Mouse (Mus musculus): Measurements from ENCODE around the gene Pemt. TPM values are rescaled to one million over a fixed set of nuclear protein-coding genes. Genes with fewer than 3 reads are reported as not detected.

The Pemt gene
- total RNA-seq, 1 experiment: 17.5 TPM

- no peak overlapping the region for H3K4me3 ChIP-seq (ENCODE audit: insufficient read depth in 1 of 2, low read depth in 1 of 2, low read length in 2 of 2, poor library complexity in 1 of 2, severe bottlenecking in 1 of 2)
- H3K4me1 ChIP-seq (ENCODE audit: control insufficient read depth in 2 of 2, insufficient read depth in 2 of 2, low read length in 2 of 2, poor library complexity in 1 of 2): no peaks in the 10 kb centered on the region
- in situ Hi-C loops (cut with MboI; ENCODE audit: low sequenced_read_pairs in 2 of 2, unreplicated experiment in 2 of 2): no loop called here
- H3K27ac ChIP-seq (ENCODE audit: insufficient read depth, low read depth, low read length, poor library complexity, severe bottlenecking): no peak overlapping the region
- H3K9me3 ChIP-seq (ENCODE audit: control insufficient read depth, insufficient read depth, low read depth, low read length): no peaks in the 10 kb centered on the region
- no peak for DNase-seq (ENCODE audit: low read depth, low spot score)
- no peaks in the 10 kb centered on the region for H3K36me3 ChIP-seq (ENCODE audit: control insufficient read depth, insufficient read depth, low read length, poor library complexity, severe bottlenecking)
- no peak for TF ChIP-seq ZNF384 (IDR thresholded peaks at IDR 0.05; ENCODE audit: low read depth, low read length)
- TF ChIP-seq CHD2 (IDR thresholded peaks at IDR 0.05; ENCODE audit: low read depth, low read length): no peak
- TF ChIP-seq MAFK (IDR thresholded peaks at IDR 0.05; ENCODE audit: insufficient read depth, low read depth, low read length): no peak
- TF ChIP-seq ZC3H11A (IDR thresholded peaks at IDR 0.05; ENCODE audit: borderline replicate concordance, low read depth, low read length): no peak
- TF ChIP-seq HCFC1 (IDR thresholded peaks at IDR 0.05; ENCODE audit: borderline replicate concordance, insufficient read depth, low read length): no peak
- no peak overlapping the region for H3K9ac ChIP-seq (ENCODE audit: insufficient read depth, low read depth, low read length, poor library complexity, severe bottlenecking)
Measured at GRCm38 (mm10) chr11:59939821-59940220, 106.5 kb downstream of the Pemt start.

DNA sequence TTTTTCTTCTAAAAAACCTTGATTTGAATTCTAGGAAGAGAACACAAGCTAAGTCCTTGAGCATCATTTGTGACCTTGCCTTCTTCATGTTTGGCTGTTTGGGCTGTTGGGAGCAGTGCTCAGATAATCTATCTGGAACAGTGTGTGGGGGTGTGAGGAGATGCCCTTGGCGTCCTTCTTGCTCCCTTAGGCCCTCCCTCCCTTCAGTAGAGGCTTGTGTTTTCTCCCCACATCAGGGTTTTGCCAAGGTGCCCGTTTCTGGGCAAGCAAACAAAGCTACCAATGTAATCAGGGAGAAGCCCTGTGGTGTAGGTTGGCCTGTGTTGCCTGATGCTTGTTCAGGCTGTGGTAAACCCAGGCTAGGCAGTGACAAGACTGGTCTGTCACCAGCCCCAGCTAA, 108.7 kb downstream of the Pemt start:
- no peaks in the 10 kb centered on the region for H3K36me3 ChIP-seq (ENCODE audit: control insufficient read depth, insufficient read depth, low read length, poor library complexity, severe bottlenecking)
- no peaks in the 10 kb centered on the region for H3K9me3 ChIP-seq (ENCODE audit: control insufficient read depth, insufficient read depth, low read depth, low read length)
- in situ Hi-C loops (cut with MboI; ENCODE audit: low sequenced_read_pairs in 2 of 2, unreplicated experiment in 2 of 2): no loop called here
- no peak overlapping the region for H3K9ac ChIP-seq (ENCODE audit: insufficient read depth, low read depth, low read length, poor library complexity, severe bottlenecking)
- no peak overlapping the region for H3K4me3 ChIP-seq (ENCODE audit: insufficient read depth in 1 of 2, low read depth in 1 of 2, low read length in 2 of 2, poor library complexity in 1 of 2, severe bottlenecking in 1 of 2)
- no peak overlapping the region for H3K27ac ChIP-seq (ENCODE audit: insufficient read depth, low read depth, low read length, poor library complexity, severe bottlenecking)
- no peaks in the 10 kb centered on the region; a peak in 1 of 4 replicates for H3K4me1 ChIP-seq (ENCODE audit: control insufficient read depth in 2 of 2, insufficient read depth in 2 of 2, low read length in 2 of 2, poor library complexity in 1 of 2)
- TF ChIP-seq CHD2 (IDR thresholded peaks at IDR 0.05; ENCODE audit: low read depth, low read length): no peak
- no peak for DNase-seq (ENCODE audit: low read depth, low spot score)

GRCm38 (mm10) chr11:59937023-59937422, 109.3 kb downstream of the Pemt start:
- Histone ChIP-seq H3K9me3 (ENCODE audit: control insufficient read depth, insufficient read depth, low read depth, low read length) (no peaks in the 10 kb centered on the region), H3K36me3 (ENCODE audit: control insufficient read depth, insufficient read depth, low read length, poor library complexity, severe bottlenecking) (no peaks in the 10 kb centered on the region), H3K9ac (ENCODE audit: insufficient read depth, low read depth, low read length, poor library complexity, severe bottlenecking) (no peak overlapping the region), H3K4me3 (ENCODE audit: insufficient read depth in 1 of 2, low read depth in 1 of 2, low read length in 2 of 2, poor library complexity in 1 of 2, severe bottlenecking in 1 of 2) (no peak overlapping the region), H3K27ac (ENCODE audit: insufficient read depth, low read depth, low read length, poor library complexity, severe bottlenecking) (no peak overlapping the region), H3K4me1 (ENCODE audit: control insufficient read depth in 2 of 2, insufficient read depth in 2 of 2, low read length in 2 of 2, poor library complexity in 1 of 2) (no peaks in the 10 kb centered on the region; a peak in 1 of 4 replicates)
- no peak for TF ChIP-seq ZC3H11A (IDR thresholded peaks at IDR 0.05; ENCODE audit: borderline replicate concordance, low read depth, low read length)
- TF ChIP-seq MAFK (IDR thresholded peaks at IDR 0.05; ENCODE audit: insufficient read depth, low read depth, low read length): no peak
- no peak for TF ChIP-seq HCFC1 (IDR thresholded peaks at IDR 0.05; ENCODE audit: borderline replicate concordance, insufficient read depth, low read length)
- no peak for TF ChIP-seq ZNF384 (IDR thresholded peaks at IDR 0.05; ENCODE audit: low read depth, low read length)
- TF ChIP-seq CHD2 (IDR thresholded peaks at IDR 0.05; ENCODE audit: low read depth, low read length): no peak
- no peak for DNase-seq (ENCODE audit: low read depth, low spot score)
- in situ Hi-C loops (cut with MboI; ENCODE audit: low sequenced_read_pairs in 2 of 2, unreplicated experiment in 2 of 2): no loop called here

GRCm38 (mm10) chr11:59933943-59934342, 112.3 kb downstream of the Pemt start:
- H3K27ac ChIP-seq (ENCODE audit: insufficient read depth, low read depth, low read length, poor library complexity, severe bottlenecking): no peak overlapping the region
- H3K4me1 ChIP-seq (ENCODE audit: control insufficient read depth in 2 of 2, insufficient read depth in 2 of 2, low read length in 2 of 2, poor library complexity in 1 of 2): no peaks in the 10 kb centered on the region; a peak in 1 of 4 replicates
- in situ Hi-C loops (cut with MboI; ENCODE audit: low sequenced_read_pairs in 2 of 2, unreplicated experiment in 2 of 2): no loop called here
- no peak overlapping the region for H3K9ac ChIP-seq (ENCODE audit: insufficient read depth, low read depth, low read length, poor library complexity, severe bottlenecking)
- H3K9me3 ChIP-seq (ENCODE audit: control insufficient read depth, insufficient read depth, low read depth, low read length): no peaks in the 10 kb centered on the region
- H3K4me3 ChIP-seq (ENCODE audit: insufficient read depth in 1 of 2, low read depth in 1 of 2, low read length in 2 of 2, poor library complexity in 1 of 2, severe bottlenecking in 1 of 2): no peak overlapping the region
- no peak for DNase-seq (ENCODE audit: low read depth, low spot score)
- no peaks in the 10 kb centered on the region for H3K36me3 ChIP-seq (ENCODE audit: control insufficient read depth, insufficient read depth, low read length, poor library complexity, severe bottlenecking)
- TF ChIP-seq CHD2 (IDR thresholded peaks at IDR 0.05; ENCODE audit: low read depth, low read length) (no peak), ZC3H11A (IDR thresholded peaks at IDR 0.05; ENCODE audit: borderline replicate concordance, low read depth, low read length) (no peak), HCFC1 (IDR thresholded peaks at IDR 0.05; ENCODE audit: borderline replicate concordance, insufficient read depth, low read length) (no peak), MAFK (IDR thresholded peaks at IDR 0.05; ENCODE audit: insufficient read depth, low read depth, low read length) (no peak), ZNF384 (IDR thresholded peaks at IDR 0.05; ENCODE audit: low read depth, low read length) (no peak)
